Mouse (Mus musculus) cerebellum, postnatal 14 days (tissue): ENCODE results near the gene Fpr-rs4.
"Not testable (repeated sequence)": the region's sequence is repeated elsewhere in the genome, so short reads cannot be mapped to it uniquely, and the experiment has no call there.

ENCODE experiments used
- DNase-seq, 2 experiments: peaks; one replicate each; pipeline ENCODE4 v3.0.0; 2021; ENCODE audit warnings: mixed read lengths in 2 of 2

The Fpr-rs4 gene

DNA sequence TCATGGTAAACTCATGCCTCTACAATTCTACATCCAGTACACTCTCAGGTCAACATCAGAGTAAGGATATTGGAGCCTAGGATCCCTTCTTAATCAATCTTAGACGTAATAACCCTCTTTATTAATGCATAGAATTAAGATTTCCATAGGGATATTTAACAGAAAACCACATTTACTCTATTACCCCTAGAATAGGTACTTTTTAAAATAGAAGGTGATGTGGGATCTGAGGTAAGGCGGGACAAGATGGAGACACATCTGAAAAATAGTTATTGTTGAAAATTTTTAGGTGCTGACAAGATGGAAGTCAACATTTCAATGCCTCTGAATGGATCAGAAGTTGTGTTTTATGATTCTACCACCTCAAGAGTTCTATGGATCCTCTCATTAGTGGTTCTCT is at the start of gene Fpr-rs4:
TSS of gene Fpr-rs4 (plus strand) at position 301 of the 400 bp plus-strand sequence.
- no peak for DNase-seq

GRCm38 (mm10) chr17:17973443-17973842 is 48.1 kb upstream of the Fpr-rs4 start:
- DNase-seq = peak in 1 of 2 experiments; percentile 0

- not testable (repeated sequence) for DNase-seq
These were observed 40.3 kb upstream of the Fpr-rs4 start for GRCm38 (mm10) chr17:17981232-17981631.

GRCm38 (mm10) chr17:18004752-18005151 is 16.8 kb upstream of the Fpr-rs4 start:
- no peak for DNase-seq

- DNase-seq = no peak
These were observed 27.6 kb downstream of the Fpr-rs4 start, which contains the start of gene Vmn2r124 for GRCm38 (mm10) chr17:18049124-18049523. Vmn2r124 (plus strand) TSS chr17:18049424.
